Mouse (Mus musculus): ENCODE measurements around the gene Olfr827. TPM values are rescaled to one million over a fixed set of nuclear protein-coding genes. Genes with fewer than 3 reads are reported as not detected.

The Olfr827 gene
- total RNA-seq (2023): not detected

GRCm38 (mm10) chr10:130214303-130214702, at the start of gene Olfr827:
TSS of gene Olfr827 (minus strand) at chr10:130214403.

GRCm38 (mm10) chr10:130184086-130184485, 30.1 kb downstream of the Olfr827 start, which contains the start of gene Olfr826:
TSS of gene Olfr826 (minus strand) at chr10:130184186.

GRCm38 (mm10) chr10:130166666-130167065, 47.5 kb downstream of the Olfr827 start, which contains the start of gene Olfr825:
TSS of gene Olfr825 (minus strand) at chr10:130166766.

Other genes starting within 250 kb of the Olfr827 start
- gene Olfr819, start 247.1 kb downstream of the Olfr827 start, total RNA-seq (2023): not detected
- gene Olfr247, start 238.3 kb downstream of the Olfr827 start, total RNA-seq (2023): not detected
- not detected for gene Gm10310, start 229.3 kb downstream of the Olfr827 start, total RNA-seq (2023)
- not detected for gene Olfr820, start 201.8 kb downstream of the Olfr827 start, total RNA-seq (2023)
- gene Olfr821, start 184.1 kb downstream of the Olfr827 start, total RNA-seq (2023): not detected
- not detected for gene Olfr822, start 143.2 kb downstream of the Olfr827 start, total RNA-seq (2023)
- gene Olfr823, start 99.0 kb downstream of the Olfr827 start, total RNA-seq (2023): not detected
- not detected for gene Olfr824, start 84.4 kb downstream of the Olfr827 start, total RNA-seq (2023)
- not detected for gene Olfr825, start 47.6 kb downstream of the Olfr827 start, total RNA-seq (2023)
- not detected for gene Olfr826, start 30.2 kb downstream of the Olfr827 start, total RNA-seq (2023)
- not detected for gene Neurod4, start 65.8 kb upstream of the Olfr827 start, total RNA-seq (2023)
- gene Tespa1, start 108.5 kb upstream of the Olfr827 start, total RNA-seq (2023): 1 to 10 TPM; 2.8 TPM
- not detected for gene Vmn2r84, start 179.9 kb upstream of the Olfr827 start, total RNA-seq (2023)
- not detected for gene Vmn2r85, start 215.3 kb upstream of the Olfr827 start, total RNA-seq (2023)
- not detected for gene Vmn2r86, start 241.6 kb upstream of the Olfr827 start, total RNA-seq (2023)